Mouse (Mus musculus): ENCODE measurements around the gene Esyt2. TPM values are rescaled to one million over a fixed set of nuclear protein-coding genes. Genes with fewer than 3 reads are reported as not detected.

Gene Esyt2
- polyA plus RNA-seq, 1 experiment from 2014 or later = 11.1 TPM

- 68% methylated on average over 1 of the region's 1 CpGs for WGBS
- ATAC-seq (ENCODE audit: low read depth) = no peak
- Histone ChIP-seq H3K4me3 (no peak overlapping the region), H3K27me3 (no peaks in the 10 kb centered on the region), H3K9ac (no peak overlapping the region), H3K4me1 (replicated peaks) (no peaks in the 10 kb centered on the region), H3K27ac (replicated peaks) (no peak overlapping the region), H3K9me3 (no peaks in the 10 kb centered on the region), H3K4me2 (no peak overlapping the region), H3K36me3 (no peaks in the 10 kb centered on the region)
These were observed 36.8 kb downstream of the Esyt2 start for GRCm38 (mm10) chr12:116317818-116318217.

GRCm38 (mm10) chr12:116325545-116325944 lies 44.5 kb downstream of the Esyt2 start:
- Histone ChIP-seq H3K27ac (replicated peaks) (no peak overlapping the region), H3K9me3 (no peaks in the 10 kb centered on the region), H3K9ac (no peak overlapping the region), H3K36me3 (peaks cover 27% of the 10 kb centered on the region; the same call in 1 of the 2 replicates), H3K27me3 (no peaks in the 10 kb centered on the region), H3K4me1 (replicated peaks) (no peaks in the 10 kb centered on the region), H3K4me2 (no peak overlapping the region), H3K4me3 (no peak overlapping the region)
- ATAC-seq (ENCODE audit: low read depth) = no peak
- WGBS = 81% methylated on average over 4 of the region's 4 CpGs

DNA sequence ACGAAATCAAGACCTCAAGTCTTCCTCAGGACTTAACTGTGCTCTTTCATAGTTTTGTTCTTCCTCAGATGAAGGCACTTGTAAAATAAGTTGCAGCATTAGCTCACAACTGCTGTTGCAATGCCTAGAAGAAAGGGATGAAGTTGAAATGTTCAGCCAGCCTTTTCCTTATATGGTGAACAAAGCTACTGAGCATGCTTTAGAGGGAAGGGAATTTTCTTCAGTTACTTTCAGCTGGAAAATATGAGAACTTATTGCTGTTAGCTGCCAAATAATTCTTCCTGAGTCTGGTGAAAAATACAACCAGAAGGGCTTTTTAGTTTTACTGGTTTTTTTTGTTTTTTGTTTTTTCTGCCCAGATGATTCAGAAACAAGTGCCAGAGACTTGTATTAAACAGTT lies 45.2 kb downstream of the Esyt2 start:
- H3K4me1 ChIP-seq (replicated peaks) = no peaks in the 10 kb centered on the region
- ATAC-seq (ENCODE audit: low read depth) = no peak
- H3K9me3 ChIP-seq = no peaks in the 10 kb centered on the region
- H3K4me2 ChIP-seq = no peak overlapping the region
- H3K36me3 ChIP-seq = peaks cover 27% of the 10 kb centered on the region; the same call in 1 of the 2 replicates
- WGBS = 81% methylated on average over 1 of the region's 1 CpGs
- no peak overlapping the region for H3K9ac ChIP-seq
- H3K27me3 ChIP-seq = no peaks in the 10 kb centered on the region
- no peak overlapping the region for H3K4me3 ChIP-seq
- no peak overlapping the region for H3K27ac ChIP-seq (replicated peaks)

DNA sequence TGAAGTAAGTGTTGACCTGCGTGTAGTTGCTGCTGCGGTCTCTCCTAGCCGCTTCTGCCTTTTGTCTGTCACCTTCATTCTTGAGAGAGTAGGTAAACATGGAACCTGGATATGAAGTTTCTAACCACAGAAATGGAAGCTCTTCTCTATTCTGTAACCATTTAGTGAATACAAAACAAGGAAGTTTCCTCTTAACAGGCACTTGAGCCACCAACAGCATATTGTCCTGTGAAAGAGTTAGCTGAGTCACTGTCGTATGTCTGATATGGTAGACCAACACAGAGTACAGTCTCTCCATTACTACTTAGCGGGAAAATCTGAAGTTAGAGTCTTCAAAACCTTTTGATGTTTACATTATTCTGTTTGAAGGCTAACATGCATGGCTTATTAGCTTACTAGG lies 53.3 kb downstream of the Esyt2 start:
- Histone ChIP-seq H3K27me3 (no peaks in the 10 kb centered on the region), H3K4me1 (replicated peaks) (no peaks in the 10 kb centered on the region), H3K9ac (no peak overlapping the region), H3K36me3 (0 out of 2 replicates have a peak, but pooled peaks cover 10% of the 10 kb centered on the region), H3K4me2 (no peak overlapping the region), H3K9me3 (no peaks in the 10 kb centered on the region), H3K4me3 (no peak overlapping the region), H3K27ac (replicated peaks) (no peak overlapping the region)
- ATAC-seq (ENCODE audit: low read depth) = no peak
- 93% methylated on average over 5 of the region's 5 CpGs for WGBS

- H3K9ac ChIP-seq = no peak overlapping the region
- ATAC-seq (ENCODE audit: low read depth) = no peak
- no peaks in the 10 kb centered on the region for H3K9me3 ChIP-seq
- 88% methylated on average over 1 of the region's 1 CpGs for WGBS
- no peaks in the 10 kb centered on the region for H3K27me3 ChIP-seq
- H3K36me3 ChIP-seq = peaks cover 21% of the 10 kb centered on the region
- H3K27ac ChIP-seq (replicated peaks) = no peak overlapping the region
- no peaks in the 10 kb centered on the region for H3K4me1 ChIP-seq (replicated peaks)
- no peak overlapping the region for H3K4me3 ChIP-seq
- H3K4me2 ChIP-seq = no peak overlapping the region
These were observed 59.2 kb downstream of the Esyt2 start for GRCm38 (mm10) chr12:116340160-116340559.

- H3K9ac ChIP-seq = no peak overlapping the region
- no peak overlapping the region for H3K4me2 ChIP-seq
- H3K27me3 ChIP-seq = no peaks in the 10 kb centered on the region
- no peaks in the 10 kb centered on the region for H3K4me1 ChIP-seq (replicated peaks)
- peaks cover 41% of the 10 kb centered on the region for H3K36me3 ChIP-seq
- H3K27ac ChIP-seq (replicated peaks) = no peak overlapping the region
- ATAC-seq (ENCODE audit: low read depth) = no peak
- H3K9me3 ChIP-seq = no peaks in the 10 kb centered on the region
- H3K4me3 ChIP-seq = no peak overlapping the region
These were observed 67.8 kb downstream of the Esyt2 start for GRCm38 (mm10) chr12:116348755-116349286.

DNA sequence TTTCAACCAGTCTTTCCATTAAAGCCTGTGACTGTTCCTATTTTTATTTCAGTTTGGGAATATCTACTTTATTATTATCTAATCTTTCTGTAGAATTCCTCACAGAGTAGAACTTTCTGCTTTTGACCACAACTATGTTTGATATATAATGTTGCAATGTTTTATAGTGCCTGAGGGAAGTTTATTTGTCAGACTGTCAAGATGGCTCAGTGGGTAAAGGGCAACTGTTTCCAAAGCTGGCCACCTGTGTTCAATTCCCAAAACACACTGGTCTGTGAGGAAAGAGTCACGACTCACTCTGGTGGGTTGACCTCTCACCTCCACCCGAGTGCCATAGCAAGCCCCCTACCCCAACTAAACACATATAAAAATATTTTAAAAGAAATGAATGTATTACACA lies 68.4 kb downstream of the Esyt2 start:
- Histone ChIP-seq H3K4me3 (no peak overlapping the region), H3K36me3 (peaks cover 41% of the 10 kb centered on the region), H3K9ac (no peak overlapping the region), H3K27me3 (no peaks in the 10 kb centered on the region), H3K27ac (replicated peaks) (no peak overlapping the region), H3K4me1 (replicated peaks) (no peaks in the 10 kb centered on the region), H3K4me2 (no peak overlapping the region), H3K9me3 (no peaks in the 10 kb centered on the region)
- ATAC-seq (ENCODE audit: low read depth) = no peak
- WGBS = 70% methylated on average over 2 of the region's 2 CpGs

GRCm38 (mm10) chr12:116351022-116351421 lies 70.0 kb downstream of the Esyt2 start:
- Histone ChIP-seq H3K36me3 (peaks cover 32% of the 10 kb centered on the region), H3K9ac (no peak overlapping the region), H3K4me2 (no peak overlapping the region), H3K4me1 (replicated peaks) (no peaks in the 10 kb centered on the region), H3K27ac (replicated peaks) (no peak overlapping the region), H3K27me3 (no peaks in the 10 kb centered on the region), H3K4me3 (no peak overlapping the region), H3K9me3 (no peaks in the 10 kb centered on the region)
- 93% methylated on average over 4 of the region's 4 CpGs for WGBS
- no peak for ATAC-seq (ENCODE audit: low read depth)

DNA sequence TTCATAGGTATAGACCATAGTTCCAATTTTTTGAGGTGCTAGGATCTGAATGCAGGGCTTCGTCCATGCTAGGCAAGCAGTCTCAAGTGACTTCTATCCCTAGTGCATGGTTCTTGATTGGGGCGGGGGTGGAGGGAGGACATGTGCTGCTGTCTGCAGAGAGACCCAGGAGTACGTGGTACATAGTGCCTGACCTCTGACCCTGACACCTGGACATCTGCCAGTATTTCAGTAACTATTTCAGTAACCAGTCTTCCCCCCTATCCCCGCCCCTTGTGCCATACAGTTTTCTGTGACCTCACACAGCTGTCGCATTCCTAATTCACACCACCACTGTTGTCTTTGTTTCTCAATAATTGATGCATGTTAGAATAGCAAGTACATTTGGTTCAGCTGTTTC lies 71.4 kb downstream of the Esyt2 start:
- ATAC-seq (ENCODE audit: low read depth) = no peak
- H3K27ac ChIP-seq (replicated peaks) = no peak overlapping the region
- H3K4me1 ChIP-seq (replicated peaks) = no peaks in the 10 kb centered on the region
- peaks cover 30% of the 10 kb centered on the region for H3K36me3 ChIP-seq
- H3K4me2 ChIP-seq = no peak overlapping the region
- H3K27me3 ChIP-seq = no peaks in the 10 kb centered on the region
- WGBS = 80% methylated on average over 5 of the region's 5 CpGs
- H3K9ac ChIP-seq = no peak overlapping the region
- H3K4me3 ChIP-seq = no peak overlapping the region
- no peaks in the 10 kb centered on the region for H3K9me3 ChIP-seq

DNA sequence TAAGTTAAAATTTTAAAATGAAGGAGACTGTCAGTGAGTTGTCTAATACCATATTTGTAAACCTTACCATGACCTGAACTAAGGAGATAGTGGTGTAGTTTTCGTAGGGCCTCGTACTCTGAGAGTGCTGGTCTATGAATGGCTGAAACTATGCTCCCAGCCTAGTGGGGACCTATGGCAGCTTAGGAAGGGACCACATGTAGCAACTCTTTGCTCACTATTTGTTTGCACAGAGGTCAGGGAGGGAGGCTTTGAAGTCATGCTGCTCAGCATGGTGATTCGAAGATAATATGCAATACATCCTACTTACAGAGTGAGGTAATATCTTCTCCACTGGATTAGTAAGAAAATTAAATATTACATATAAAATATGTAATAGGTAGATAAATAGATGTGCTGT lies 73.7 kb downstream of the Esyt2 start:
- Histone ChIP-seq H3K4me3 (no peak overlapping the region), H3K9ac (no peak overlapping the region), H3K27me3 (no peaks in the 10 kb centered on the region), H3K4me1 (replicated peaks) (no peaks in the 10 kb centered on the region), H3K36me3 (peaks cover 27% of the 10 kb centered on the region), H3K4me2 (no peak overlapping the region), H3K27ac (replicated peaks) (no peak overlapping the region), H3K9me3 (no peaks in the 10 kb centered on the region)
- WGBS = 94% methylated on average over 3 of the region's 3 CpGs
- no peak for ATAC-seq (ENCODE audit: low read depth)

DNA sequence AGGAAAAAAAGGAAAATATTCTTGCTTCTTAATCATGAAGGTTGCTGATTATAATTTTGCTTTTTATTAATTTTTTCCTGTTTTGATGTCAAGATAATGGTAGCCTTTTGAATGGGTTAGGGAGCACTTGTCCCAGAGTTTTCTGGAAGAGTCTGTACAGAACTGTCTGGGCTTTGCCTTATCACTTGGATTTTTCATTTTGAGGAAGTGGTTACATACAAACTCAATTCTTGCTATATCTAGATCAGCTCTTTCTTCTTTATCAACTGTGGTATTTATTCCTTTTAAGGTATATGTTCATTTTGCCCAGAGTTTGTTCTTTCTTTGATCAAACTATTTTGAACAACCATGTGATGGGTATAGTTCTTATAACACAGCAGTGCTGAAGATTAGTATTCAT lies 81.1 kb downstream of the Esyt2 start:
- H3K9me3 ChIP-seq = no peaks in the 10 kb centered on the region
- no peaks in the 10 kb centered on the region for H3K4me1 ChIP-seq (replicated peaks)
- no peaks in the 10 kb centered on the region for H3K27me3 ChIP-seq
- H3K36me3 ChIP-seq = peaks cover 48% of the 10 kb centered on the region
- H3K4me2 ChIP-seq = no peak overlapping the region
- no peak for ATAC-seq (ENCODE audit: low read depth)
- H3K27ac ChIP-seq (replicated peaks) = no peak overlapping the region
- no peak overlapping the region for H3K4me3 ChIP-seq
- no peak overlapping the region for H3K9ac ChIP-seq

DNA sequence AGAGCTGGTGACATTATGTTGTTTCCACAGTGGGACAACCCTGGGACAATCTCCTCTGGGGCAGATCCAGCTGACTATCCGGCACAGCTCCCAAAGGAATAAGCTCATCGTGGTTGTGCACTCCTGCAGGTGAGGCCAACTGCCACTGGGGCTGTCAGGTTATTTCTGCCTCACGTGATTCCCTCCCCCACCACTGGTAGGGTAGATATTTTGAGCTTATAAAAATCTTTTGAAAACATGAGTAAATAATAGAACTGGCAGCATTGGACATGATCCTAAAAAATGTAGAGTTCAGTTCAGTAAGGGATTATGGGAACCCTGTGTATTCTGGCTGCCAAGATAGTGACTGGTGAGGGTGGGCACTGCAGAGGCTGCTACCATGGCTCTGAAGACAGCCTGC lies 85.9 kb downstream of the Esyt2 start:
- Histone ChIP-seq H3K4me2 (no peak overlapping the region), H3K4me3 (no peak overlapping the region), H3K36me3 (peaks cover 56% of the 10 kb centered on the region), H3K27me3 (no peaks in the 10 kb centered on the region), H3K9me3 (no peaks in the 10 kb centered on the region), H3K4me1 (replicated peaks) (no peaks in the 10 kb centered on the region), H3K9ac (no peak overlapping the region), H3K27ac (replicated peaks) (no peak overlapping the region)
- no peak for ATAC-seq (ENCODE audit: low read depth)
- 88% methylated on average over 3 of the region's 3 CpGs for WGBS

DNA sequence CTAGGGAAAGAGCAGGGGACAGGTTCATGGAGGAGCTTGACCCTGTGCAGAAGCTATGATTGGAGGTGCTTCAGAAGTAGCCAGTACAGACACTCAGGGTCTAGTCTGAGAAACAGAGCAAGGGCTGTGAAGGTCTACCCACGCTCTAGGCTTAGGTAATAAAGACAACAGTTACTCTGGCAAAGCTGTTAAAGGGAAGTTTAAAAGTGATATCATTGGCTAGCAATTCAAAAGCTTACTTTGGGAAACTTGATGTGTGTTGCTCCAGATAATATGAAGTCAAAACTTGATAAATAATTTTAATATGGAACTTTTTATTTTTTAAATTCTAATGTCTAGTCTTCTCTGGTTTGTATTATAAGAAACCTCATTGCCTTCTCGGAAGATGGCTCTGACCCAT lies 86.3 kb downstream of the Esyt2 start:
- ATAC-seq (ENCODE audit: low read depth) = no peak
- H3K36me3 ChIP-seq = peaks cover 56% of the 10 kb centered on the region
- no peaks in the 10 kb centered on the region for H3K27me3 ChIP-seq
- H3K4me3 ChIP-seq = no peak overlapping the region
- no peak overlapping the region for H3K27ac ChIP-seq (replicated peaks)
- no peak overlapping the region for H3K9ac ChIP-seq
- H3K9me3 ChIP-seq = no peaks in the 10 kb centered on the region
- WGBS = 89% methylated on average over 2 of the region's 2 CpGs
- H3K4me1 ChIP-seq (replicated peaks) = no peaks in the 10 kb centered on the region
- no peak overlapping the region for H3K4me2 ChIP-seq
